Mouse (Mus musculus): ENCODE results near the gene Mydgf. TPM values are rescaled to one million over a fixed set of nuclear protein-coding genes. Genes with fewer than 3 reads are reported as not detected.

The Mydgf gene
- polyA plus RNA-seq, 1 experiment from 2014 or later = 69.9 TPM

GRCm38 (mm10) chr17:56201642-56202041 lies 17.9 kb upstream of the Mydgf start:
- Histone ChIP-seq H3K4me3 (ENCODE audit: low read length) (no peak overlapping the region), H3K9me3 (replicated peaks; ENCODE audit: control insufficient read depth, low read length) (no peaks in the 10 kb centered on the region), H3K4me1 (ENCODE audit: control insufficient read depth, insufficient read depth, low read length) (no peaks in the 10 kb centered on the region), H3K9ac (ENCODE audit: low read length) (no peak overlapping the region), H3K27me3 (ENCODE audit: control insufficient read depth, insufficient read depth, low read length) (no peaks in the 10 kb centered on the region), H3K36me3 (ENCODE audit: control insufficient read depth, insufficient read depth) (peaks cover 69% of the 10 kb centered on the region), H3K27ac (ENCODE audit: low read length) (no peak overlapping the region), H3K4me2 (ENCODE audit: low read depth, low read length) (no peak overlapping the region)
- WGBS = 69% methylated on average over 3 of the region's 3 CpGs
- ATAC-seq (replicated peaks; ENCODE audit: extremely low read depth, insufficient read depth, low FRiP score) = no peak

GRCm38 (mm10) chr17:56200586-56200985 lies 16.9 kb upstream of the Mydgf start:
- Histone ChIP-seq H3K27me3 (ENCODE audit: control insufficient read depth, insufficient read depth, low read length) (no peaks in the 10 kb centered on the region), H3K4me2 (ENCODE audit: low read depth, low read length) (no peak overlapping the region), H3K4me3 (ENCODE audit: low read length) (no peak overlapping the region), H3K4me1 (ENCODE audit: control insufficient read depth, insufficient read depth, low read length) (no peaks in the 10 kb centered on the region), H3K9ac (ENCODE audit: low read length) (no peak overlapping the region), H3K36me3 (ENCODE audit: control insufficient read depth, insufficient read depth) (peaks cover 63% of the 10 kb centered on the region), H3K27ac (ENCODE audit: low read length) (no peak overlapping the region), H3K9me3 (replicated peaks; ENCODE audit: control insufficient read depth, low read length) (no peaks in the 10 kb centered on the region)
- no peak for ATAC-seq (replicated peaks; ENCODE audit: extremely low read depth, insufficient read depth, low FRiP score)
- WGBS = 87% methylated on average over 9 of the region's 9 CpGs

DNA sequence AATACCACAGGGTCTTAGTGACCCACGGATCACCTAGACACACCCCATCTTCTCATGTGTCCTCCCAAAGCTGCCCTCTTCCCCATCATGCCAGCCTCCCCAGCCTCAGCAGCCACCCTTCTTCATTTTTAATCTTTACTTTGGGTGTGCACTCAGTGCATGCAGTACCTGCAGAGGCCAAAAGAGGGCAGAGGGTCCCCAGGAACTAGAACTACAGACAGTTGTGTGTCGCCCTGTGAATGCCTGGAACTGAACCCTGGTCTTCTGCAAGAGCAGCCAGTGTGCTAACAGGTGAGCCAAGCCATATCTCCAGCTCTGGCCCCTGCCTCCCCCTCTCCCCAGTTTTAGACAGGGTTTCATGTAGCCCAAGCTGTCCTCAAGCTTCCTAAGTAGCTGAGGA lies 13.1 kb upstream of the Mydgf start:
- WGBS = 82% methylated on average over 2 of the region's 2 CpGs
- ATAC-seq (replicated peaks; ENCODE audit: extremely low read depth, insufficient read depth, low FRiP score) = no peak
- Histone ChIP-seq H3K4me3 (ENCODE audit: low read length) (no peak overlapping the region), H3K27ac (ENCODE audit: low read length) (no peak overlapping the region), H3K4me2 (ENCODE audit: low read depth, low read length) (no peak overlapping the region), H3K36me3 (ENCODE audit: control insufficient read depth, insufficient read depth) (peaks cover 44% of the 10 kb centered on the region), H3K4me1 (ENCODE audit: control insufficient read depth, insufficient read depth, low read length) (no peaks in the 10 kb centered on the region), H3K9me3 (replicated peaks; ENCODE audit: control insufficient read depth, low read length) (no peaks in the 10 kb centered on the region), H3K9ac (ENCODE audit: low read length) (no peak overlapping the region), H3K27me3 (ENCODE audit: control insufficient read depth, insufficient read depth, low read length) (no peaks in the 10 kb centered on the region)

- Histone ChIP-seq H3K4me3 (ENCODE audit: low read length) (no peak overlapping the region), H3K36me3 (ENCODE audit: control insufficient read depth, insufficient read depth) (peaks cover 39% of the 10 kb centered on the region), H3K4me2 (ENCODE audit: low read depth, low read length) (no peak overlapping the region), H3K27me3 (ENCODE audit: control insufficient read depth, insufficient read depth, low read length) (no peaks in the 10 kb centered on the region), H3K4me1 (ENCODE audit: control insufficient read depth, insufficient read depth, low read length) (no peaks in the 10 kb centered on the region), H3K27ac (ENCODE audit: low read length) (no peak overlapping the region), H3K9ac (ENCODE audit: low read length) (no peak overlapping the region), H3K9me3 (replicated peaks; ENCODE audit: control insufficient read depth, low read length) (no peaks in the 10 kb centered on the region)
- WGBS = 94% methylated on average over 13 of the region's 13 CpGs
- no peak for ATAC-seq (replicated peaks; ENCODE audit: extremely low read depth, insufficient read depth, low FRiP score)
Measured at GRCm38 (mm10) chr17:56194765-56195164, 11.0 kb upstream of the Mydgf start.

GRCm38 (mm10) chr17:56194357-56194756 lies 10.6 kb upstream of the Mydgf start:
- H3K9ac ChIP-seq (ENCODE audit: low read length) = no peak overlapping the region
- H3K36me3 ChIP-seq (ENCODE audit: control insufficient read depth, insufficient read depth) = peaks cover 39% of the 10 kb centered on the region
- 88% methylated on average over 12 of the region's 12 CpGs for WGBS
- no peak overlapping the region for H3K4me3 ChIP-seq (ENCODE audit: low read length)
- H3K27me3 ChIP-seq (ENCODE audit: control insufficient read depth, insufficient read depth, low read length) = no peaks in the 10 kb centered on the region
- H3K27ac ChIP-seq (ENCODE audit: low read length) = no peak overlapping the region
- no peaks in the 10 kb centered on the region for H3K4me1 ChIP-seq (ENCODE audit: control insufficient read depth, insufficient read depth, low read length)
- H3K9me3 ChIP-seq (replicated peaks; ENCODE audit: control insufficient read depth, low read length) = no peaks in the 10 kb centered on the region
- no peak overlapping the region for H3K4me2 ChIP-seq (ENCODE audit: low read depth, low read length)
- ATAC-seq (replicated peaks; ENCODE audit: extremely low read depth, insufficient read depth, low FRiP score) = no peak

DNA sequence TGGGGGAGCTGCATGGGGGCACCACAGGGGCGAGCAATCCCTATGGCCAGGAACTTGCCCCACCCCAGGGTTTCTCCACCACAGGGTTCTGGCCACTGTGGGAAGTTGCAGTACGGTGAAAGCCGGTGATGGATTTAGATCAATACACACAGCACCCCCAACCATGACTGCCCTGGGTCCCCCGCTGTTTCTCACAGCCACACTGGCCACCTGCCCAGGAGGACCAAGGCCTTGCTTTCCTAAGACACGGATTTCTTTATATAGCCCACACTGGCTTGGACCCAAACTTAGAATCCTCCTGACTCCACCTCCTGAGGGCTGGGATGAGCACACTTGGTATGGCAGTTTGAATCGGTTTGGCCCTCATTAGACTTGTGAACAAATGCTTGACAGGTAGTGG lies 7.5 kb upstream of the Mydgf start:
- peaks cover 35% of the 10 kb centered on the region for H3K36me3 ChIP-seq (ENCODE audit: control insufficient read depth, insufficient read depth)

GRCm38 (mm10) chr17:56185281-56186141 lies 1.8 kb upstream of the Mydgf start:
- peak overlapping the region; percentile 76 for H3K27ac ChIP-seq (ENCODE audit: low read length)
- no peaks in the 10 kb centered on the region for H3K9me3 ChIP-seq (replicated peaks; ENCODE audit: control insufficient read depth, low read length)
- ATAC-seq (replicated peaks; ENCODE audit: extremely low read depth, insufficient read depth, low FRiP score) = peak; percentile 29; the same call in 1 of the 2 replicates
- peaks cover 11% of the 10 kb centered on the region for H3K4me1 ChIP-seq (ENCODE audit: control insufficient read depth, insufficient read depth, low read length)
- WGBS = 43% methylated on average over 11 of the region's 11 CpGs
- peaks cover 31% of the 10 kb centered on the region; the same call in 1 of the 2 replicates for H3K36me3 ChIP-seq (ENCODE audit: control insufficient read depth, insufficient read depth)
- H3K4me2 ChIP-seq (ENCODE audit: low read depth, low read length) = no peak overlapping the region
- no peaks in the 10 kb centered on the region for H3K27me3 ChIP-seq (ENCODE audit: control insufficient read depth, insufficient read depth, low read length)
- H3K4me3 ChIP-seq (ENCODE audit: low read length) = no peak overlapping the region
- peak overlapping the region; percentile 16; the same call in 1 of the 2 replicates for H3K9ac ChIP-seq (ENCODE audit: low read length)

More for the DNA sequence above, 7.5 kb upstream of the Mydgf start:
- H3K27me3 ChIP-seq (ENCODE audit: control insufficient read depth, insufficient read depth, low read length) = no peaks in the 10 kb centered on the region
- H3K4me2 ChIP-seq (ENCODE audit: low read depth, low read length) = no peak overlapping the region
- no peaks in the 10 kb centered on the region for H3K9me3 ChIP-seq (replicated peaks; ENCODE audit: control insufficient read depth, low read length)
- H3K9ac ChIP-seq (ENCODE audit: low read length) = no peak overlapping the region
- no peak overlapping the region for H3K27ac ChIP-seq (ENCODE audit: low read length)
- H3K4me3 ChIP-seq (ENCODE audit: low read length) = no peak overlapping the region
- no peak for ATAC-seq (replicated peaks; ENCODE audit: extremely low read depth, insufficient read depth, low FRiP score)
- WGBS = 78% methylated on average over 6 of the region's 6 CpGs
- no peaks in the 10 kb centered on the region; the same call in 1 of the 2 replicates for H3K4me1 ChIP-seq (ENCODE audit: control insufficient read depth, insufficient read depth, low read length)

DNA sequence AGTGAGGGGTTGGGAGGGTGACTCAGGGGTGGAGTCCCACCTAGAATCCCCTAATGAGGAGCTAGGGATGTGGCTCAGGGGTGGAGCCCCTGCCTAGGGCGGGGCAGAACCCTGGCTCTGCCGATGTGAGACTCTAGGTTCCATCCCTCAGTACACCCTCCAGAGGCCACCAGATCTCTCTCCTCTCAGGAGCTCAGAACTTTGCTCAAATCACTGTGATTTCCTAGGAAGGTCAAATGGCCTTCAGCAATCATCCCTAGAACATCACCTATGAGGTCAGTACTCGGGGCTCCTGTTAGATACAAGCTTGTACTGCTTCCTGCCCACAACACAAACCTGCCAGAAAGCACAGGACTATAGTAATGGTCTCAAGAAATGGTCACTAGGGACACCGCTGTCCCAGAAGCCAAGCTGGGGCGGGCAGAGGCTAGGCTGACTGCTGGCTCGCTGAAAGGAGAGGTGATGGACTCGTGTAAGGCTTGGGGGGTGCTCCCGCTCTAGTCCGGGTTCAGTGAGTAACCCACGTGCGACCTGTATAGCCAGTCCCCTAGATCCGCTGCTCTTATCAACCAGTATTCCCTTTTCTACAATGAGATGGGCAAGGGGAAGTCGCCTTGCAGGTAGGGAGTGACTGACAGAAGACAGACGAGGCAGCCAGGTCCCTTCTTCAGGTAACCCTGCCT lies 604 bp downstream of the Mydgf start:
- Histone ChIP-seq H3K4me2 (ENCODE audit: low read depth, low read length) (peak overlapping the region; percentile 97), H3K27ac (ENCODE audit: low read length) (peak overlapping the region; percentile 78), H3K27me3 (ENCODE audit: control insufficient read depth, insufficient read depth, low read length) (no peaks in the 10 kb centered on the region), H3K4me1 (ENCODE audit: control insufficient read depth, insufficient read depth, low read length) (peaks cover 11% of the 10 kb centered on the region), H3K9me3 (replicated peaks; ENCODE audit: control insufficient read depth, low read length) (no peaks in the 10 kb centered on the region), H3K4me3 (ENCODE audit: low read length) (peak overlapping the region; percentile 96), H3K36me3 (ENCODE audit: control insufficient read depth, insufficient read depth) (peaks cover 25% of the 10 kb centered on the region; the same call in 1 of the 2 replicates), H3K9ac (ENCODE audit: low read length) (peak overlapping the region; percentile 92)
- ATAC-seq (replicated peaks; ENCODE audit: extremely low read depth, insufficient read depth, low FRiP score) = 0 out of 2 replicates have a peak, but pooled peaks have one; percentile 1
- WGBS = under 1% methylated on average over 14 of the region's 14 CpGs

- no peak for ATAC-seq (replicated peaks; ENCODE audit: extremely low read depth, insufficient read depth, low FRiP score)
Measured at GRCm38 (mm10) chr17:56175416-56175815, 8.3 kb downstream of the Mydgf start.

More at GRCm38 (mm10) chr17:56175416-56175815, 8.3 kb downstream of the Mydgf start:
- no peak overlapping the region for H3K9ac ChIP-seq (ENCODE audit: low read length)
- H3K4me2 ChIP-seq (ENCODE audit: low read depth, low read length) = no peak overlapping the region
- no peaks in the 10 kb centered on the region for H3K4me1 ChIP-seq (ENCODE audit: control insufficient read depth, insufficient read depth, low read length)
- H3K27ac ChIP-seq (ENCODE audit: low read length) = no peak overlapping the region
- H3K4me3 ChIP-seq (ENCODE audit: low read length) = no peak overlapping the region
- WGBS = 97% methylated on average over 3 of the region's 3 CpGs
- H3K36me3 ChIP-seq (ENCODE audit: control insufficient read depth, insufficient read depth) = peaks cover 23% of the 10 kb centered on the region
- H3K27me3 ChIP-seq (ENCODE audit: control insufficient read depth, insufficient read depth, low read length) = no peaks in the 10 kb centered on the region
- H3K9me3 ChIP-seq (replicated peaks; ENCODE audit: control insufficient read depth, low read length) = no peaks in the 10 kb centered on the region
